ENCODE assay signal across 20 mouse cellular contexts in genomic region chr8:116734176-116734575, GRCm38 (mm10). TPM values are rescaled to one million over a fixed set of nuclear protein-coding genes. Genes with fewer than 3 reads are reported as not detected.
A peak's percentile ranks its signal among the peaks of the same experiment; 100 is the strongest.
DNase-seq lines count a peak whose midpoint lies in the region; ATAC-seq and TF ChIP-seq lines count a peak whose summit lies in the region.
"Had no signal": no experiment of that assay in that cellular context is flagged by ENCODE, and none has a peak within 500 bp of the region (broad histone marks: within the 10 kb centered on the region; RNA-seq: fewer than 3 reads in every experiment).

No protein-coding gene starts in this region.

- peak overlapping the region; percentile 14 for H3K4me3 ChIP-seq in erythroblast, embryonic 14.5 days (replicated peaks)
- peak overlapping the region; percentile 35 for H3K4me3 ChIP-seq in megakaryocyte, embryonic 14.5 days (replicated peaks)
- H3K4me3 ChIP-seq in liver, embryonic 14.5 days (ENCODE audit: insufficient read depth in 1 of 2, low read depth in 2 of 2, low read length in 2 of 2), result no peak overlapping the region
- H3K4me3 ChIP-seq in midbrain, embryonic 16.5 days (ENCODE audit: low read depth, low read length), result no peak overlapping the region

- H3K9me3 ChIP-seq in erythroblast, embryonic 14.5 days (ENCODE audit: control insufficient read depth, low read length), result peaks cover under 1% of the 10 kb centered on the region; the same call in 1 of the 2 replicates
- H3K9me3 ChIP-seq in megakaryocyte, embryonic 14.5 days, result peaks cover 4% of the 10 kb centered on the region
- no peaks in the 10 kb centered on the region for H3K9me3 ChIP-seq in liver, embryonic 14.5 days (ENCODE audit: control insufficient read depth, low read length)
- H3K9me3 ChIP-seq in midbrain, embryonic 16.5 days (replicated peaks; ENCODE audit: control insufficient read depth, low read length, poor library complexity, severe bottlenecking), result no peaks in the 10 kb centered on the region
- H3K9me3 ChIP-seq: embryonic facial prominence, embryonic 12.5 days; forebrain, embryonic 15.5 days; heart, embryonic 15.5 days had no signal

- 17% methylated on average over 9 of the region's 9 CpGs for WGBS in liver, embryonic 14.5 days (ENCODE audit: insufficient replicate concordance)
- 58% methylated on average over 9 of the region's 9 CpGs for WGBS in midbrain, embryonic 16.5 days

- H3K4me1 ChIP-seq in erythroblast, embryonic 14.5 days (ENCODE audit: control insufficient read depth), result peaks cover 28% of the 10 kb centered on the region
- H3K4me1 ChIP-seq in megakaryocyte, embryonic 14.5 days, result peaks cover 22% of the 10 kb centered on the region
- H3K4me1 ChIP-seq in liver, embryonic 14.5 days (replicated peaks; ENCODE audit: control insufficient read depth in 2 of 2, insufficient read depth in 2 of 2, low read length in 1 of 2), result peaks cover 0 to 15% of the 10 kb centered on the region in 2 experiments; a peak in 2 of 4 replicates
- peaks cover 10% of the 10 kb centered on the region; the same call in 1 of the 2 replicates for H3K4me1 ChIP-seq in midbrain, embryonic 16.5 days (ENCODE audit: control insufficient read depth, insufficient read depth, low read length)

- TF ChIP-seq CTCF in liver, embryonic 14.5 days (IDR thresholded peaks at IDR 0.05; ENCODE audit: low read depth), result no peak

- H3K36me3 ChIP-seq in erythroblast, embryonic 14.5 days (ENCODE audit: control insufficient read depth), result no peaks in the 10 kb centered on the region
- H3K36me3 ChIP-seq in megakaryocyte, embryonic 14.5 days (replicated peaks; ENCODE audit: low read length), result no peaks in the 10 kb centered on the region
- no peaks in the 10 kb centered on the region for H3K36me3 ChIP-seq in liver, embryonic 14.5 days (replicated peaks; ENCODE audit: control insufficient read depth, insufficient read depth, low read depth)
- H3K36me3 ChIP-seq in midbrain, embryonic 16.5 days (ENCODE audit: control insufficient read depth, insufficient read depth, low read length), result no peaks in the 10 kb centered on the region; the same call in 1 of the 2 replicates
- H3K36me3 ChIP-seq: embryonic facial prominence, embryonic 12.5 days; forebrain, embryonic 15.5 days; heart, embryonic 15.5 days had no signal

- no peak overlapping the region for H3K9ac ChIP-seq in liver, embryonic 14.5 days (replicated peaks)
- H3K9ac ChIP-seq in midbrain, embryonic 16.5 days (ENCODE audit: low read depth, low read length), result no peak overlapping the region

- no peak for ATAC-seq in erythroblast, adult 5-6 weeks (replicated peaks; ENCODE audit: low FRiP score, poor library complexity, severe bottlenecking)
- no peak for ATAC-seq in megakaryocyte, adult 5-6 weeks (ENCODE audit: poor library complexity, severe bottlenecking)
- peak; percentile 58 for ATAC-seq in liver, embryonic 14.5 days (ENCODE audit: insufficient read depth)
- ATAC-seq in megakaryocyte-erythroid progenitor cell, adult 5-6 weeks (replicated peaks; ENCODE audit: low FRiP score, low TSS enrichment, poor library complexity, severe bottlenecking), result peak; percentile 64
- no peak for ATAC-seq in midbrain, embryonic 16.5 days
- ATAC-seq: activated CD4-positive, CD25-positive, alpha-beta regulatory T cell, adult 4 months; Patski had no signal

- peak in 1 of 3 experiments; percentile 27 for DNase-seq in liver, embryonic 14.5 days (ENCODE audit: low read depth in 3 of 3, low spot score in 3 of 3)
- no peak for DNase-seq in spleen, postnatal 36 days (ENCODE audit: low spot score in 2 of 2)
- DNase-seq: adrenal gland, postnatal 14 days; cerebellum, adult 18-20 months; cerebellum, postnatal 10 days; gastrocnemius, postnatal 36 days; heart, adult 18-20 months; heart, postnatal 14 days had no signal

- H3K27me3 ChIP-seq in erythroblast, embryonic 14.5 days (ENCODE audit: control insufficient read depth), result peaks cover 10% of the 10 kb centered on the region; the same call in 1 of the 2 replicates
- H3K27me3 ChIP-seq in megakaryocyte, embryonic 14.5 days (replicated peaks), result peaks cover 51% of the 10 kb centered on the region
- H3K27me3 ChIP-seq in liver, embryonic 14.5 days (ENCODE audit: control insufficient read depth, insufficient read depth, low read length), result no peaks in the 10 kb centered on the region
- 0 out of 2 replicates have a peak, but pooled peaks cover 2% of the 10 kb centered on the region for H3K27me3 ChIP-seq in midbrain, embryonic 16.5 days (ENCODE audit: control insufficient read depth, insufficient read depth, low read depth, low read length)
- H3K27me3 ChIP-seq: forebrain, embryonic 15.5 days had no signal

- no peak overlapping the region for H3K27ac ChIP-seq in liver, embryonic 14.5 days
- H3K27ac ChIP-seq in midbrain, embryonic 16.5 days (ENCODE audit: low read length), result no peak overlapping the region
- H3K27ac ChIP-seq: embryonic facial prominence, embryonic 12.5 days had no signal

- TF ChIP-seq EP300 in liver, embryonic 14.5 days (IDR thresholded peaks at IDR 0.05; ENCODE audit: low read depth), result peak; percentile 73

- peak overlapping the region; percentile 61 for H3K4me2 ChIP-seq in liver, embryonic 14.5 days (ENCODE audit: low read depth)
- H3K4me2 ChIP-seq in midbrain, embryonic 16.5 days (ENCODE audit: low read length), result no peak overlapping the region

RNA-seq across cellular contexts. Expression of gene Cdyl2, which starts 1.4 kb away (rescaled TPM):
- 0.03 and 0.10 TPM in 2 replicates for polyA plus RNA-seq in erythroblast, embryonic 14.5 days (2012)
- 1.9 and 2.1 TPM in 2 replicates for total RNA-seq in erythroblast, adult 5-6 weeks (2015; ENCODE audit: low replicate concordance)
- 2.5 and 3.6 TPM in 2 replicates for total RNA-seq in erythroblast, adult 5-6 weeks (2017; ENCODE audit: low replicate concordance)
- polyA plus RNA-seq in megakaryocyte, embryonic 14.5 days (2012; ENCODE audit: insufficient read depth, low replicate concordance), result 1.1 TPM in 1 of 2 replicates, not detected in the other
- total RNA-seq in megakaryocyte, adult 5-6 weeks (2015), result 3.7 and 3.8 TPM in 2 replicates
- total RNA-seq in megakaryocyte, adult 5-6 weeks (2017), result 7.8 and 11.2 TPM in 2 replicates
- polyA plus RNA-seq in liver, embryonic 14.5 days (2012; rRNA removed), result 0.55 and 0.77 TPM in 2 replicates
- 1.5 and 2.2 TPM in 2 replicates for polyA plus RNA-seq in liver, embryonic 14.5 days (2014; fragmentation: Nextera tagmentation; extraction: Ambion mirVana)
- total RNA-seq in megakaryocyte-erythroid progenitor cell, adult 5-6 weeks (2014; fragmentation: Nextera tagmentation), result 2.4 and 4.0 TPM in 2 replicates
- total RNA-seq in megakaryocyte-erythroid progenitor cell, adult 5-6 weeks (2017), result 3.6 and 4.4 TPM in 2 replicates
- 9.7 and 13.1 TPM in 2 replicates for polyA plus RNA-seq in midbrain, embryonic 16.5 days (2015; fragmentation: Nextera tagmentation; extraction: Ambion mirVana)
- total RNA-seq: MEL had no signal

Comparison
In these comparisons a context has a peak if more than half of its experiments do, and no peak if none do; other contexts are left out.
1. H3K4me3 ChIP-seq: peak in erythroblast, embryonic 14.5 days (single experiment) and megakaryocyte, embryonic 14.5 days (single experiment); none in liver, embryonic 14.5 days (0 of 2) and midbrain, embryonic 16.5 days (single experiment).
2. ATAC-seq: peak in liver, embryonic 14.5 days (single experiment) and megakaryocyte-erythroid progenitor cell, adult 5-6 weeks (single experiment); none in erythroblast, adult 5-6 weeks (single experiment), megakaryocyte, adult 5-6 weeks (single experiment) and midbrain, embryonic 16.5 days (single experiment).